Mouse (Mus musculus) embryo, embryonic 11 days (tissue): Measurements from ENCODE around the gene Calhm2.

Experiments
- DNase-seq: peaks from one replicate; pipeline ENCODE4 v3.0.0-alpha.2; 2015

Calhm2 gene

DNA sequence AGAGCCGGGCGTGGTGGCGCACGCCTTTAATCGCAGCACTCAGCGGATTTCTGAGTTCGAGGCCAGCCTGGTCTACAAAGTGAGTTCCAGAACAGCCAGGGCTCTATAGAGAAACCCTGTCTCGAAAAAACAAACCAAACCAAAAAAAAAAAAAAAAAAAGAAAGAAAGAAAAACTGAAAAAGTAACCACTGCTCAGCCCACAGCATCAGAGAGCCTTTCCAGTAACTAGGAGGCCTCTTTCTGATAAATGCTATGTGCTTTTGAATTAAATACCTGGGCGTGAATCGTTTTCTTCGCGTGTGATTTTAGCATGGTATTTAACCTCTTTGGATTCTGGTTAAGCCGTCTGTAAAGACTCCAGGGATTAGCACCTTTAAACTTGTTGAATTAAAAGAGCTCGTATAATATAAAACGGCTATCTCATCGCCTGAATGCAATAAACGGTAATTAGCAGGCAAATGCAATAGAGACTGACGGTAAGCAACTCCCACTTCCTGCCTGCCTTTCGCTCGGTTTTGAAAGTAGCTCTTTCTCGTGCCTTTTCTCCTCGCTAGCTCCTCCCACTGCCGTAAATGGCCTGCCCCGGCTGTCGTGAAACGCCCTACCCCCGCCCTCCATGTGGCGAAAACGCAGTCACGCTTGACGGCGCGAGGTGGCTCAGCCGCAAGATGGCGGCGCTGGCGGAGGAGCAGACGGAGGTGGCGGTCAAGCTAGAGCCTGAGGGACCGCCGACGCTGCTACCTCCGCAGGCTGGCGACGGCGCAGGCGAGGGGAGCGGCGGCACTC is 70.8 kb downstream of the Calhm2 start, which contains the start of gene Taf5:
Gene Taf5 (plus strand): TSS at position 651 of the 787 bp plus-strand sequence.
- DNase-seq = peak; percentile 99

DNA sequence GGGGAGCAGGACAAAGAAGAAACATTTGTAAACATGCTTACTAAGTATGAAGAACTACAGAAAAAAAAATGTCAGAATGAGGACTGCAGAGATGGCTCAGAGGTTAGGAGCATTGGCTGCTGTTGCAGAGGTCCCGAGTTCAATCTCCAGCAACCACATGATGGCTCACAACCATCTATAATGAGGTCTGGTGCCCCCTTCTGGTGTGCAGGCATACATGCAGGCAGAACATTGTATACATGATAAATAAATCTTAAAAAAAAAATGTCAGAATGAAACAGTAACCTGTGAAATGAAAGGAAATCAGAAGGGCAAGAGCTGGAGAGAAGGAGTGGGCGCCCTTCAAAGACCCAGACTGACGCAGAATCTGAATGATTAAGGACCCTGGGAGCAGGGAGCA is 72.2 kb downstream of the Calhm2 start:
- no peak for DNase-seq

DNA sequence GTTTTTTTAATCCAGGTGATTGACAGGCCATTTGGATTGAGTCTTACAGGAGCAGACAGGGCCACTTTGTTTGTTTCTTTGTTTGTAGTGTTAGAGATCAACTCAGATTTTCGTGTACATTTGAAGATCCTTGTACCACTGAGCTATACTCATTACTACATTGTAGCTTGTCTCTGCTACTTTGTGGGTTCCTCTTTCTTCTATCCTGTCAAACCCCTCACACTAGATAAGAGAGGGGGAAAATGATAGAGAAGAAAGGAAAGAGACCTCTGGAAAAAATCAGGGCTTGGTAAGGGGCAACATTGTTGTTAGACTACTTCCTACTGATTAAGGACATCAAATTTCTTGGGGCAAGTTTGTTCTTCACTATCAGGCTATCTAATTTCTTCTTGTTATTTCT is 80.4 kb downstream of the Calhm2 start:
- no peak for DNase-seq
